Mouse (Mus musculus) MEL (cell line): ENCODE results near the gene Slc22a23. TPM values are rescaled to one million over a fixed set of nuclear protein-coding genes. Genes with fewer than 3 reads are reported as not detected.

Experiments
- DNase-seq: peaks from one replicate; pipeline ENCODE4 v3.0.0; 2011; ENCODE audit warnings: low read depth, low spot score
- H3K27ac ChIP-seq: 2 replicates; pipeline ENCODE4 v1.5.1; 2012; ENCODE audit warnings: low read depth, mild to moderate bottlenecking, control low read depth, low read length, moderate library complexity; ENCODE audit not compliant: control insufficient read depth
- H3K27me3 ChIP-seq, 2 experiments: fragments of 150-350 bp in 1 of 2; sonication (generic) in 1 of 2; 2 replicates each; pipeline ENCODE4 v1.6.1; 2012; ENCODE audit warnings: low read length in 2 of 2, mild to moderate bottlenecking in 2 of 2, improper control_type of control experiment in 1 of 2, moderate library complexity in 1 of 2; ENCODE audit not compliant: insufficient read depth in 2 of 2, control insufficient read depth in 1 of 2
- H3K36me3 ChIP-seq, 2 experiments: 2 replicates each; pipeline ENCODE4 v1.6.1; 2012 to 2014; ENCODE audit warnings: low read length in 2 of 2, improper control_type of control experiment in 1 of 2, inconsistent platforms in 1 of 2, mild to moderate bottlenecking in 1 of 2; ENCODE audit not compliant: insufficient read depth in 2 of 2, control insufficient read depth in 1 of 2
- H3K4me1 ChIP-seq, 2 experiments: fragments of 150-350 bp in 1 of 2; sonication (generic) in 1 of 2; 2 replicates each; pipeline ENCODE4 v1.6.1; 2012; ENCODE audit warnings: low read length in 2 of 2, improper control_type of control experiment in 1 of 2, mild to moderate bottlenecking in 1 of 2; ENCODE audit not compliant: insufficient read depth in 2 of 2, control insufficient read depth in 1 of 2
- H3K4me3 ChIP-seq, 2 experiments: fragments of 150-350 bp in 1 of 2; sonication (generic) in 1 of 2; 2 replicates each; pipeline ENCODE4 v1.5.1; 2012; ENCODE audit warnings: low read depth in 2 of 2, low read length in 2 of 2, mild to moderate bottlenecking in 2 of 2, moderate library complexity in 2 of 2, control low read depth in 1 of 2, improper control_type of control experiment in 1 of 2; ENCODE audit not compliant: control insufficient read depth in 1 of 2, insufficient read depth in 1 of 2
- H3K79me2 ChIP-seq: 2 replicates; pipeline ENCODE4 v1.6.1; 2012; ENCODE audit warnings: mild to moderate bottlenecking, low read length, moderate library complexity; ENCODE audit not compliant: control insufficient read depth, poor library complexity, insufficient read depth
- H3K9ac ChIP-seq: 2 replicates; pipeline ENCODE4 v1.6.1; 2012; ENCODE audit warnings: low read depth, mild to moderate bottlenecking, control low read depth, low read length, moderate library complexity; ENCODE audit not compliant: control insufficient read depth, poor library complexity, severe bottlenecking
- H3K9me3 ChIP-seq: fragments of 150-350 bp; sonication (generic); replicated peaks from 2 replicates; pipeline ENCODE4 v1.6.1; 2012; ENCODE audit warnings: mild to moderate bottlenecking, low read length, improper control_type of control experiment, moderate library complexity; ENCODE audit not compliant: insufficient read depth
- BHLHE40 ChIP-seq: IDR thresholded peaks from 2 replicates; pipeline ENCODE4 v1.6.1; 2012; ENCODE audit warnings: low read depth, mild to moderate bottlenecking, inconsistent platforms, low read length, improper control_type of control experiment, borderline replicate concordance
- E2F4 ChIP-seq: IDR thresholded peaks from 2 replicates; pipeline ENCODE4 v1.6.1; 2011; ENCODE audit warnings: low read depth, low read length, improper control_type of control experiment, borderline replicate concordance
- ELF1 ChIP-seq: IDR thresholded peaks from 2 replicates; pipeline ENCODE4 v1.6.1; 2014; ENCODE audit warnings: low read depth, mild to moderate bottlenecking, inconsistent platforms, low read length, improper control_type of control experiment, moderate library complexity
- EP300 ChIP-seq, 2 experiments: IDR thresholded peaks; 2 replicates each; pipeline ENCODE4 v1.6.1; 2011; ENCODE audit warnings: improper control_type of control experiment in 2 of 2, low read length in 2 of 2, low read depth in 1 of 2, mild to moderate bottlenecking in 1 of 2
- GATA1 ChIP-seq: IDR thresholded peaks from 2 replicates; pipeline ENCODE4 v1.6.1; 2011; ENCODE audit warnings: low read depth, low read length, improper control_type of control experiment
- HCFC1 ChIP-seq: IDR thresholded peaks from 2 replicates; pipeline ENCODE4 v1.6.1; 2012; ENCODE audit warnings: low read depth, mild to moderate bottlenecking, inconsistent platforms, low read length, improper control_type of control experiment, moderate library complexity
- KAT2A ChIP-seq: conservative IDR thresholded peaks from 2 replicates; pipeline ENCODE4 v1.6.1; 2012; ENCODE audit warnings: low read depth, low read length, improper control_type of control experiment, inconsistent platforms
- MAZ ChIP-seq: IDR thresholded peaks from 2 replicates; pipeline ENCODE4 v1.6.1; 2012; ENCODE audit warnings: low read depth, mild to moderate bottlenecking, inconsistent platforms, low read length, improper control_type of control experiment
- MEF2A ChIP-seq: IDR thresholded peaks from 2 replicates; pipeline ENCODE4 v1.6.1; 2014; ENCODE audit warnings: low read depth, mild to moderate bottlenecking, inconsistent platforms, low read length, improper control_type of control experiment; ENCODE audit not compliant: poor library complexity, insufficient replicate concordance, severe bottlenecking; ENCODE audit errors: extremely low read depth
- MXI1 ChIP-seq: IDR thresholded peaks from 2 replicates; pipeline ENCODE4 v1.6.1; 2011; ENCODE audit warnings: mild to moderate bottlenecking, low read depth, low read length, improper control_type of control experiment
- NELFE ChIP-seq: IDR thresholded peaks from 2 replicates; pipeline ENCODE4 v1.6.1; 2011; ENCODE audit warnings: low read depth, low read length, improper control_type of control experiment
- POLR2A ChIP-seq, 2 experiments: IDR thresholded peaks; 2 replicates each; pipeline ENCODE4 v1.6.1; 2011 to 2012; ENCODE audit warnings: low read length in 2 of 2, mild to moderate bottlenecking in 2 of 2, control low read depth in 1 of 2, improper control_type of control experiment in 1 of 2, low read depth in 1 of 2, moderate library complexity in 1 of 2; ENCODE audit not compliant: control insufficient read depth in 1 of 2, insufficient read depth in 1 of 2, poor library complexity in 1 of 2
- POLR2AphosphoS2 ChIP-seq: IDR thresholded peaks from 2 replicates; pipeline ENCODE4 v1.6.1; 2011; ENCODE audit warnings: low read length, improper control_type of control experiment
- SIN3A ChIP-seq: IDR thresholded peaks from 2 replicates; pipeline ENCODE4 v1.6.1; 2012; ENCODE audit warnings: low read length, improper control_type of control experiment, inconsistent platforms
- SMC3 ChIP-seq: IDR thresholded peaks from 2 replicates; pipeline ENCODE4 v1.6.1; 2011; ENCODE audit warnings: low read depth, low read length, improper control_type of control experiment
- TAL1 ChIP-seq: IDR thresholded peaks from 2 replicates; pipeline ENCODE4 v1.6.1; 2012; ENCODE audit warnings: mild to moderate bottlenecking, inconsistent platforms, low read length, moderate library complexity, mixed read lengths
- TCF12 ChIP-seq: IDR thresholded peaks from 2 replicates; pipeline ENCODE4 v1.6.1; 2014; ENCODE audit warnings: low read depth, mild to moderate bottlenecking, inconsistent platforms, low read length, improper control_type of control experiment, moderate library complexity
- USF1 ChIP-seq: IDR thresholded peaks from 2 replicates; pipeline ENCODE4 v1.6.1; 2014; ENCODE audit warnings: low read depth, mild to moderate bottlenecking, inconsistent platforms, low read length, improper control_type of control experiment, moderate library complexity
- USF2 ChIP-seq, 2 experiments: IDR thresholded peaks; 2 replicates each; pipeline ENCODE4 v1.6.1; 2011 to 2012; ENCODE audit warnings: improper control_type of control experiment in 2 of 2, low read length in 2 of 2, borderline replicate concordance in 1 of 2, inconsistent platforms in 1 of 2, low read depth in 1 of 2, mild to moderate bottlenecking in 1 of 2; ENCODE audit not compliant: insufficient read depth in 1 of 2
- ZC3H11A ChIP-seq: IDR thresholded peaks from 2 replicates; pipeline ENCODE4 v1.6.1; 2012; ENCODE audit warnings: low read depth, mild to moderate bottlenecking, inconsistent platforms, low read length, improper control_type of control experiment
- ZMIZ1 ChIP-seq: IDR thresholded peaks from 2 replicates; pipeline ENCODE4 v1.6.1; 2012; ENCODE audit warnings: low read depth, mild to moderate bottlenecking, inconsistent platforms, low read length, improper control_type of control experiment, moderate library complexity
- polyA plus RNA-seq, 2 experiments: library from polyadenylated mRNA; stranded (reverse) in 1 of 2; unstranded in 1 of 2; fragments of >175 nt in 1 of 2; fragments of >200 nt in 1 of 2; gene quantifications; 2 replicates each; pipeline versions ENCODE4 v1.2.1 to v1.2.4; 2012; ENCODE audit warnings: low replicate concordance in 2 of 2, low read depth in 1 of 2; ENCODE audit not compliant: insufficient read length in 2 of 2, insufficient read depth in 1 of 2, missing spikeins in 1 of 2
- total RNA-seq: library from RNA; depleted of rRNA; stranded (reverse); fragments of 300-350 nt; gene quantifications from 2 replicates; pipeline ENCODE4 v1.2.3, GENCODE M21; 2012

The Slc22a23 gene
- total and polyA plus RNA-seq, 3 experiments: 22.2 to 24.3 TPM; not detected in 1

GRCm38 (mm10) chr13:34187571-34187970, 157.4 kb downstream of the Slc22a23 start (continued):
- TF ChIP-seq SMC3 (peak; percentile 80), TCF12 (no peak), NELFE (0 out of 2 replicates have a peak, but pooled peaks have one; percentile 19), SIN3A (peak; percentile 57), ELF1 (0 out of 2 replicates have a peak, but pooled peaks have one; percentile 27), HCFC1 (no peak), POLR2A (IDR thresholded peaks at IDR 0.05; ENCODE audit: control insufficient read depth in 1 of 2, insufficient read depth in 1 of 2, low read depth in 1 of 2, low read length in 2 of 2, poor library complexity in 1 of 2) (no peak), USF1 (no peak), KAT2A (no peak), USF2 (IDR thresholded peaks at IDR 0.05; ENCODE audit: borderline replicate concordance in 1 of 2, insufficient read depth in 1 of 2, low read depth in 1 of 2, low read length in 2 of 2) (no peak)

GRCm38 (mm10) chr13:34185371-34185770, 159.6 kb downstream of the Slc22a23 start:
- no peak overlapping the region for H3K27ac ChIP-seq
- TF ChIP-seq MEF2A: no peak
- TF ChIP-seq BHLHE40: no peak
- no peak for TF ChIP-seq ZC3H11A
- no peak for TF ChIP-seq TAL1
- no peak for TF ChIP-seq SIN3A
- no peak for TF ChIP-seq POLR2AphosphoS2
- TF ChIP-seq MAZ: no peak
- TF ChIP-seq ZMIZ1: no peak
- no peak for TF ChIP-seq NELFE
- no peak for TF ChIP-seq HCFC1
- TF ChIP-seq E2F4: no peak
- no peak for TF ChIP-seq EP300 (IDR thresholded peaks at IDR 0.05; ENCODE audit: low read depth in 1 of 2, low read length in 2 of 2)
- TF ChIP-seq MXI1: no peak
- TF ChIP-seq TCF12: no peak
- TF ChIP-seq KAT2A: no peak
- TF ChIP-seq GATA1: no peak
- no peak for DNase-seq
- H3K9me3 ChIP-seq: no peaks in the 10 kb centered on the region
- no peaks in the 10 kb centered on the region for H3K79me2 ChIP-seq
- peaks cover 0 to 11% of the 10 kb centered on the region in 2 experiments; a peak in 2 of 4 replicates for H3K36me3 ChIP-seq
- H3K4me3 ChIP-seq: no peak overlapping the region
- H3K9ac ChIP-seq: no peak overlapping the region
- no peaks in the 10 kb centered on the region for H3K4me1 ChIP-seq
- no peaks in the 10 kb centered on the region for H3K27me3 ChIP-seq
